Mouse (Mus musculus): ENCODE results near the gene Gpcpd1. TPM values are rescaled to one million over a fixed set of nuclear protein-coding genes. Genes with fewer than 3 reads are reported as not detected.

The Gpcpd1 gene
- polyA plus RNA-seq, 1 experiment from 2014 or later = 52.2 TPM

DNA sequence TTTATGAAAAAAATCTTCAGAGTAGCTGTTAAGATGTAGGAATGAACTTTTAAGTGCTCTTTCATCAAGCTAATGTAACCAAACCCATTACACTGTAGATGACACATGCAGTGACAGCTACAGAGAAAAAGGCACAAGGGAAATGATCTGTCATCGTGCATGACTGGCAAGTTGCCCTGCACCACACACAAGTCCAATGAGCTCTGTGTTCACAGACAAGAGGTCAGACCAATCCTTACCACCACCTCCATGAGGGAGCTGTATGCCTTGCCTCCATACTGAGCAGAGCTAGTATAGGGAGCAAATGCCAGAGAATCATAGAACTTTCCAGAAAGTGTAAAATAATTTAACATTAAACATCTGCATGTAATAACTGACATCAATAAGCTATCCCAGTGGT, 59.7 kb downstream of the Gpcpd1 start:
- no peak overlapping the region for H3K4me3 ChIP-seq (ENCODE audit: low read depth, low read length)
- no peaks in the 10 kb centered on the region for H3K27me3 ChIP-seq (replicated peaks; ENCODE audit: insufficient read depth, low read length)
- no peak overlapping the region for H3K9ac ChIP-seq (replicated peaks; ENCODE audit: low read depth)
- no peaks in the 10 kb centered on the region for H3K4me1 ChIP-seq (ENCODE audit: insufficient read depth, low read depth, low read length)
- no peak overlapping the region for H3K4me2 ChIP-seq (replicated peaks; ENCODE audit: low read depth, low read length)
- DNase-seq (ENCODE audit: low spot score) (no peak), ATAC-seq (no peak)
- 47% methylated on average over 1 of the region's 1 CpGs for WGBS
- TF ChIP-seq EP300 (IDR thresholded peaks at IDR 0.05) = no peak
- no peak for TF ChIP-seq CTCF (IDR thresholded peaks at IDR 0.05)
- no peak overlapping the region for H3K27ac ChIP-seq (ENCODE audit: low read length)
- no peaks in the 10 kb centered on the region for H3K9me3 ChIP-seq (ENCODE audit: low read length)
- peaks cover 9% of the 10 kb centered on the region; the same call in 1 of the 2 replicates for H3K36me3 ChIP-seq (ENCODE audit: insufficient read depth, low read length)

DNA sequence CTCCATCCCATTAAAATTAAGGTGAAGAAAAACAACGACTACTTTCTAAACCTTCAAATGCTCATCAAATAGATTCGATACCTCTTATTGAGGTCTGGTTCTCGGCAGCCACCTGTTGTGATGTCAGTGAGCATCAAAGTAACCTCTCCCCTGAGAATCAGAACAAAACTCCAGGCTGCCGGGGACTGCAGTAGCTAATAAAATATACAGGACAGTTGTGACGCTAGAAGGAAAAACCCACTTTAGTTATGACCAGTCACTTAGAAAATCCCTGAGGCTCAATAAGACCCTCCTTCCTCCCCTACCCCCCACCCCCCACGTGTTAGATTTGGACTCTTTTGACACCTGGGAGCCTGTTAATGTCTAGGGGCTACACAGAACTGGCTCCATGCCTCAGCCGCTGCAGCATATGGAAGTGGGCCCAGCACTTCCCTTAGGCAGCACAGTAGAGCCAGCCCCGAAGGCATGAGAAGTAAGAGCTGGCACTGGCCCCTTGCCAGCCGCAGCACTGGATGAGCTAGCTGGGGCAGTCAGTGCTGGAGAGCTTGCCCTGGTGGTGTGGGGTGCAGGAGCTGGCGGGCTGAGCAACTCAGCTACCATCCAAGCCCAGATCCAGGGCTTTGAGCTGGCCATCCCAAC, 60.5 kb downstream of the Gpcpd1 start:
- H3K9me3 ChIP-seq (ENCODE audit: low read length) = no peaks in the 10 kb centered on the region
- H3K4me1 ChIP-seq (ENCODE audit: insufficient read depth, low read depth, low read length) = no peaks in the 10 kb centered on the region
- H3K4me3 ChIP-seq (ENCODE audit: low read depth, low read length) = no peak overlapping the region
- no peak overlapping the region for H3K27ac ChIP-seq (ENCODE audit: low read length)
- WGBS = 67% methylated on average over 10 of the region's 10 CpGs
- ATAC-seq = no peak; the same call in 1 of the 2 replicates
- peak; percentile 19 for DNase-seq (ENCODE audit: low spot score)
- H3K27me3 ChIP-seq (replicated peaks; ENCODE audit: insufficient read depth, low read length) = no peaks in the 10 kb centered on the region
- peaks cover 9% of the 10 kb centered on the region; the same call in 1 of the 2 replicates for H3K36me3 ChIP-seq (ENCODE audit: insufficient read depth, low read length)
- no peak overlapping the region for H3K4me2 ChIP-seq (replicated peaks; ENCODE audit: low read depth, low read length)
- no peak for TF ChIP-seq CTCF (IDR thresholded peaks at IDR 0.05)
- TF ChIP-seq EP300 (IDR thresholded peaks at IDR 0.05) = no peak
- no peak overlapping the region for H3K9ac ChIP-seq (replicated peaks; ENCODE audit: low read depth)

DNA sequence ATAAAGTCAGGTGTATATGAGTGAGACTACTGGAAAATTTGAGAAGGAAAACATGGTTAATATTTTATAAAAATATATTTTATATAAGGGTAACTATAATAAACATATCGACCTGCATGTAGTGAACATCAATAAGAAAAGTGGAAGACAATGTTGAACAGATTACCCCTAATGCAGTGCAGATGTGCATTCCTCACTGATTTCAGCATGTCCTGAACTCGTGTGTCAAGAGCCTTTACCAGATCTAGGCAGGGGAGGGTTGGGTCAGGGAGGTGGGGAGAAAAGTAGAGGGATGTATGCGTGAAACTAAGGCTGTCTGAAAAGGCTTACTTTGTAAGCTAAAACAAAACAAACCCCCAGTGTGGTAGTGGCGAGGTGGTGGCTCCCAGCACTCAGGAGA, 61.4 kb downstream of the Gpcpd1 start:
- Histone ChIP-seq H3K4me2 (replicated peaks; ENCODE audit: low read depth, low read length) (no peak overlapping the region), H3K27ac (ENCODE audit: low read length) (no peak overlapping the region), H3K9me3 (ENCODE audit: low read length) (no peaks in the 10 kb centered on the region), H3K4me3 (ENCODE audit: low read depth, low read length) (no peak overlapping the region), H3K36me3 (ENCODE audit: insufficient read depth, low read length) (peaks cover 9% of the 10 kb centered on the region; the same call in 1 of the 2 replicates), H3K27me3 (replicated peaks; ENCODE audit: insufficient read depth, low read length) (no peaks in the 10 kb centered on the region), H3K9ac (replicated peaks; ENCODE audit: low read depth) (no peak overlapping the region), H3K4me1 (ENCODE audit: insufficient read depth, low read depth, low read length) (no peaks in the 10 kb centered on the region)
- 53% methylated on average over 4 of the region's 4 CpGs for WGBS
- DNase-seq (ENCODE audit: low spot score) (no peak), ATAC-seq (no peak)
- TF ChIP-seq CTCF (IDR thresholded peaks at IDR 0.05) (no peak), EP300 (IDR thresholded peaks at IDR 0.05) (no peak)

GRCm38 (mm10) chr2:132518021-132518901, 69.3 kb downstream of the Gpcpd1 start:
- TF ChIP-seq EP300 (IDR thresholded peaks at IDR 0.05) = no peak
- TF ChIP-seq CTCF (IDR thresholded peaks at IDR 0.05) = no peak
- ATAC-seq (no peak), DNase-seq (ENCODE audit: low spot score) (no peak)
- Histone ChIP-seq H3K27me3 (replicated peaks; ENCODE audit: insufficient read depth, low read length) (no peaks in the 10 kb centered on the region), H3K36me3 (ENCODE audit: insufficient read depth, low read length) (no peaks in the 10 kb centered on the region), H3K4me2 (replicated peaks; ENCODE audit: low read depth, low read length) (no peak overlapping the region), H3K4me1 (ENCODE audit: insufficient read depth, low read depth, low read length) (no peaks in the 10 kb centered on the region), H3K9me3 (ENCODE audit: low read length) (no peaks in the 10 kb centered on the region), H3K4me3 (ENCODE audit: low read depth, low read length) (no peak overlapping the region), H3K27ac (ENCODE audit: low read length) (no peak overlapping the region), H3K9ac (replicated peaks; ENCODE audit: low read depth) (no peak overlapping the region)
- WGBS = 43% methylated on average over 18 of the region's 18 CpGs

- Histone ChIP-seq H3K4me2 (replicated peaks; ENCODE audit: low read depth, low read length) (no peak overlapping the region), H3K27ac (ENCODE audit: low read length) (no peak overlapping the region), H3K36me3 (ENCODE audit: insufficient read depth, low read length) (no peaks in the 10 kb centered on the region), H3K4me3 (ENCODE audit: low read depth, low read length) (no peak overlapping the region), H3K27me3 (replicated peaks; ENCODE audit: insufficient read depth, low read length) (no peaks in the 10 kb centered on the region), H3K9ac (replicated peaks; ENCODE audit: low read depth) (no peak overlapping the region), H3K9me3 (ENCODE audit: low read length) (no peaks in the 10 kb centered on the region), H3K4me1 (ENCODE audit: insufficient read depth, low read depth, low read length) (peaks cover 2% of the 10 kb centered on the region; the same call in 1 of the 2 replicates)
- no peak for ATAC-seq
- 73% methylated on average over 6 of the region's 6 CpGs for WGBS
- no peak for TF ChIP-seq CTCF (IDR thresholded peaks at IDR 0.05)
- no peak for TF ChIP-seq EP300 (IDR thresholded peaks at IDR 0.05)
- DNase-seq (ENCODE audit: low spot score) = no peak
These were observed 70.2 kb downstream of the Gpcpd1 start for GRCm38 (mm10) chr2:132517194-132517836.

Data from lung, postnatal 0 days (tissue).